Mouse (Mus musculus): ENCODE data around the gene Emilin2.

DNA sequence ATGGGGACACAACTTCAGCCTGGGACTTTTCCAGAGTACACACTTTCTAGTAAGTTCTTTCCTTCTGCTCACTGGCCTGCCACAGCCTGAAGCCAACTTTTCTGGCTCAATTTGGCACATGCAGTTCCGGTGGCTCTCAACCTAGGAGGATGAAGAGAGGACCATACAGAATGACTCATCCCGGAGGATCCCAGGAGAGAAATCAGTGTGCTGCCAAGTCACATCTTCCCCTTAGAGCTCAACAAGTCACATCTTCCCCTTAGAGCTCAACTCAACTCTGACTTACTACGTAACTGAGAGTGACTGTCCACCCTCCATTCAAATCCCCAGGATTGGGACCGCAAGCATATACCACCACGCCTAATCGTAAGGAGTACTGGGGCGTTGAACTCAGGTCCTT lies 24.2 kb downstream of the Emilin2 start:
- TF ChIP-seq MAX (IDR thresholded peaks at IDR 0.05; ENCODE audit: low read depth): no peak
- no peak for TF ChIP-seq POLR2A (IDR thresholded peaks at IDR 0.05; ENCODE audit: insufficient read length, low read depth)
- no peak for TF ChIP-seq REST (IDR thresholded peaks at IDR 0.05; ENCODE audit: insufficient read depth, insufficient read length)
